Mouse (Mus musculus): ENCODE measurements around the gene Ednra. TPM values are rescaled to one million over a fixed set of nuclear protein-coding genes. Genes with fewer than 3 reads are reported as not detected.
A peak's percentile ranks its signal among the peaks of the same experiment; 100 is the strongest.

Gene Ednra
- polyA plus RNA-seq, 1 experiment from 2014 or later: 7.8 TPM

DNA sequence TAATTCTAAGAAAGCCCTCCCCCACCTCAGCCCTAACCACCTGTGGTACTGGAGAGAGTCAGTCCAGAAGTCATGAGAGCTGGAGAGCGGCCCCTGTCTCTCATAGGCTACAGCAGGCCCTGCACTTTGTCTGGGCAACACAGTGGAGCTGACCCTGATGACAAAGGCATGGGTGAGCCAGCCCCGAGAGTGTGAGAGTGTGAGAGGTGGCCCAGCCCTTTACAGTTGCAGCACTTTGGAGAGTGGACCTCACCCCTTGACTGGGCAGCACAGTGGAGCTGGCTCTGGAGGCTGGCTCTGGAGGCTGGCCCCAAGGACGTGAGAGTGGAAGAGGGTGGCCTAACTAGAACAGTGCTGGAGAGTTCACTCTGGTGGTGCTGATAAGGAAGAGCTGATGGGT, 20.2 kb upstream of the Ednra start:
- H3K4me1 ChIP-seq (replicated peaks): no peaks in the 10 kb centered on the region
- no peak overlapping the region for H3K9ac ChIP-seq
- H3K9me3 ChIP-seq: no peaks in the 10 kb centered on the region
- no peak for ATAC-seq (ENCODE audit: low FRiP score, low read depth)
- H3K27me3 ChIP-seq: no peaks in the 10 kb centered on the region
- 89% methylated on average over 3 of the region's 3 CpGs for WGBS
- no peak overlapping the region for H3K27ac ChIP-seq (replicated peaks)
- H3K4me2 ChIP-seq: no peak overlapping the region
- H3K4me3 ChIP-seq: no peak overlapping the region
- no peaks in the 10 kb centered on the region for H3K36me3 ChIP-seq

DNA sequence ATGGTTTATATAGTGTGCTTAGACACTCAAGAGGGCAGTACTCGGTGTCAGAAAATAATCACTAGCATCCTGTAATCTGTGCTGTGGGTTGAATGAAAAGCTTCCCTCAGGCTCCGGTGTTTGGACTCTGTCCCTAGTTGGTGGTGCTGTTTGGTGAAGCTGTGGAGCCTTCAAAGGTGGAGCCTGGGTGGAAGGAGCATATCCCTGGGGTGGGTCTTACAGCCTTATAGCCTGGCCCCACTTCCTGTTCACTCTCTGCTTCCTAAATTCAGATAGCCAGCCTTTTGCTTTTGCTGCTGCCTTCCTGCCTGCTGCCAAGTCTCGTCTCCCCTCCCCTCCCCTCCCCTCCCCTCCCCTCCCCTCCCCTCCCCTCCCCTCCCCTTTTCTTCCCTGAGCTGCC, 18.1 kb upstream of the Ednra start:
- H3K27ac ChIP-seq (replicated peaks): no peak overlapping the region
- H3K9me3 ChIP-seq: no peaks in the 10 kb centered on the region
- no peak overlapping the region for H3K4me3 ChIP-seq
- ATAC-seq (ENCODE audit: low FRiP score, low read depth): no peak
- no peaks in the 10 kb centered on the region for H3K27me3 ChIP-seq
- 85% methylated on average over 2 of the region's 3 CpGs for WGBS
- H3K4me2 ChIP-seq: no peak overlapping the region
- no peaks in the 10 kb centered on the region for H3K4me1 ChIP-seq (replicated peaks)
- H3K36me3 ChIP-seq: no peaks in the 10 kb centered on the region
- no peak overlapping the region for H3K9ac ChIP-seq

DNA sequence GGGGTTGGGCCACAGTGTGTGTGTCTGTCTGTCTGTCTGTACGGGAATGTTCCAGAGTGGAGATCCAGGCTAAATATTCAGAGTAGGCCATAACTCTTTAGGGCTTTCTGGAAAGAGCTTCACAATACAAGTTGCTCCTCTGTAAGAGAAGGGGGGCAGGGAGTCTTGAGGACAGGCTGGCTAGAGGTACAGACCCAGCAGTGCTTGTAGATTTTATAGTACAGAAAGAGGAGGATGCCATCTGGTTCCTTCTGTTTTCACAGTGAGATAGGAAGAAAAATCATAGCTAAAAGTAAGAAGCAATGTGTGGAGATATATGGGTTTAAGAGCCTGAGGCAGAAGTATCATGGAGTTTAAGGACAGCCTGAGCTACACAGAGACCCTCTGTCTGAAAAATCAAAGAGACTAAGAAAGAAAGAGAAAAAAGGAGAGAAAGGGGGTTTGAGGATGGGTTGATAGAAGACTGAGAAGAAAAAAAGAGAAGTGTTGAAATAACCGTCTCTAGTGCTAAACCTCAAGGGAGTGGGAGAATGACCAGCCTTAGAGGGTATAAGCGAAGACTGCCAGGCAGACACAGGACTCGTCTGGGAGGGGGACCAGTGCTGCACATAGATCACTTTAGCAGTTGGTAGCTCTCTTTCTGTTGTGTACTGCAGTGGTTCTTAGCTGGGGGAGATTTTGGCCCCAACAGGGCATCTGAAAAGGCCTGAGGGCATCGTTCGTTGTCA, 16.9 kb upstream of the Ednra start:
- H3K4me2 ChIP-seq: no peak overlapping the region
- no peaks in the 10 kb centered on the region for H3K9me3 ChIP-seq
- no peak for ATAC-seq (ENCODE audit: low FRiP score, low read depth)
- H3K4me1 ChIP-seq (replicated peaks): no peaks in the 10 kb centered on the region
- no peak overlapping the region for H3K27ac ChIP-seq (replicated peaks)
- no peaks in the 10 kb centered on the region for H3K27me3 ChIP-seq
- 93% methylated on average over 6 of the region's 6 CpGs for whole genome bisulfite sequencing
- H3K9ac ChIP-seq: no peak overlapping the region
- no peak overlapping the region for H3K4me3 ChIP-seq
- H3K36me3 ChIP-seq: no peaks in the 10 kb centered on the region

DNA sequence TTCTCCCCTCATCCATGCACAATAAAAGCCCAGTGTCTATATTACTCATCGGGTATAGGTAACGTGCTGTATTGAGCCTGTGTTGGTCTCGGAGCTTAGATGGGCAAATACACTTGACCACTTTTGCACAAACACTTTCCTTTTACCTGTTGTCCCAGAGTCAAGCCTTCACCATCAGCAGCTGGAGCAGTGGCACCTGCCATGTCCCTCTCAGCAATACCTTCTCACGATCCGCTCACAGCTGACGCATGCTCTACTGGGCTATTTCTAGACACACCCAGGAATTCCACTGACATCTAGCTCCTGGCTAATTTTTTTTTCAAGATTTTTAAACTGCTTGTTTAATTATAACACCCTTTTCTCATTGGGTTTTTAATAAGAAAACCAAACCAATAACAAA, 14.2 kb upstream of the Ednra start:
- no peaks in the 10 kb centered on the region for H3K9me3 ChIP-seq
- ATAC-seq (ENCODE audit: low FRiP score, low read depth): no peak
- H3K36me3 ChIP-seq: no peaks in the 10 kb centered on the region
- H3K27ac ChIP-seq (replicated peaks): no peak overlapping the region
- 92% methylated on average over 6 of the region's 6 CpGs for WGBS
- no peak overlapping the region for H3K4me3 ChIP-seq
- no peaks in the 10 kb centered on the region for H3K27me3 ChIP-seq
- no peak overlapping the region for H3K9ac ChIP-seq
- no peak overlapping the region for H3K4me2 ChIP-seq
- no peaks in the 10 kb centered on the region for H3K4me1 ChIP-seq (replicated peaks)

DNA sequence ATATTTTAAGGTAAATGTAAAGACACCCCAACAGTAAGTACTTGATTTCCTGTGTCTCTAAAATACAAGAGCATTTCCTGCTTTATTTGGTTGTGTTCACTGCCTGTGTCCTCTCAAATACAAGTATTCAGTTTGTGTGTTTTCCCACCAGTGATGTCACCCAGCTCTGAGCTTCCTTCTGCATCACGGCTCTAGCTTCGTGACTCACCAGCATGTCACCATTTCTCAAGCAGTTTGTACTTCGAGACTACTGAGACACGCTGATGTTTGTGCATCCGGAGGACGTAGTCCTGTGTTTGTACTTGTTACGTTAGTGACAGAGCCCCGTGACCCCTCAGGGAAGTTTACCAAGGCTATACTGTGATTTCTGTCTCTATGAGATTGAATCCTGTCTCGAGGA, 13.1 kb upstream of the Ednra start:
- Histone ChIP-seq H3K27me3 (no peaks in the 10 kb centered on the region), H3K27ac (replicated peaks) (no peak overlapping the region), H3K9me3 (0 out of 2 replicates have a peak, but pooled peaks cover 3% of the 10 kb centered on the region), H3K4me1 (replicated peaks) (no peaks in the 10 kb centered on the region), H3K9ac (no peak overlapping the region), H3K4me3 (no peak overlapping the region), H3K36me3 (no peaks in the 10 kb centered on the region), H3K4me2 (no peak overlapping the region)
- no peak for ATAC-seq (ENCODE audit: low FRiP score, low read depth)
- 87% methylated on average over 9 of the region's 9 CpGs for WGBS

DNA sequence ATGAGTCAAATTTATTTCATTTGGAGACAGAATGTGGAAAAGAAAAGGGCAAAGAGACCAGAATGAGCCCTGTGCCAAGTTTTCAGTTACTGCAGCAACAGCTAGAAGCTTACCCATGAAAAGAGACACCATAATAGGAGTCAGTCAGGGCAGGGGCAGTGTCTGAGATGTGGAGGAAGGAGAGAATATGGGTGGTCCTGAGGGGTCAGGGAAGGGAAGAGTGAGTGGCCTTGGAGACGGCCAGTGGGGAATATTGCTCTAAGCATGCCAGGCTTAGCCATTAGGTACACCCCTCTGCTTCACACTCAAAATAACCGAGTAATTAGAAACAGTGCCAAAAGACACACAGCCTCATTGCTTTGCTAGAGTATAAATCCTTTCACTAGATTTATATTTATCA, 9.5 kb upstream of the Ednra start:
- no peak; the same call in 1 of the 2 replicates for ATAC-seq (ENCODE audit: low FRiP score, low read depth)
- no peak overlapping the region for H3K4me3 ChIP-seq
- H3K9ac ChIP-seq: no peak overlapping the region
- 68% methylated on average over 2 of the region's 2 CpGs for WGBS
- no peak overlapping the region for H3K27ac ChIP-seq (replicated peaks)
- H3K36me3 ChIP-seq: no peaks in the 10 kb centered on the region
- no peak overlapping the region for H3K4me2 ChIP-seq
- no peaks in the 10 kb centered on the region for H3K27me3 ChIP-seq
- peaks cover 7% of the 10 kb centered on the region; the same call in 1 of the 2 replicates for H3K9me3 ChIP-seq
- no peaks in the 10 kb centered on the region for H3K4me1 ChIP-seq (replicated peaks)

DNA sequence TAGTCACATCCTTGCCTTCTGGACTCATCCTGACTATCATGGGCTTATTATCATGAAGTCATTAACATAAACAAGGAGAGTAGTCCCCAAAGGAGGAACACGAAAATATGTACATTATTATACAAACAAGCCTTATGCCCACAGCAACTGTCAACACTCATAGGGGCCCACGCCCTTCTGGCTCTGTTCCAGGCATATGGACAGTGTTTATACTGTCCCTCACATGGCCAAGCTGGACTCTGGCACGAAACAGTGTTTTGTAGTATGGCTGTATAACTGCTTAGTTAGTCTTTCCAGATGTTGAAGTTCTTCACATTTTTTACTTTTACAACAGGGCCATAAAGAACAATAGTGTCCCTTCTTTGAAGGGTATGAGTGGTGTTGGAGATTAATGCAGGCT, 8.7 kb upstream of the Ednra start:
- no peaks in the 10 kb centered on the region for H3K27me3 ChIP-seq
- no peak for ATAC-seq (ENCODE audit: low FRiP score, low read depth)
- WGBS: 78% methylated on average over 3 of the region's 3 CpGs
- H3K4me3 ChIP-seq: no peak overlapping the region
- no peaks in the 10 kb centered on the region for H3K36me3 ChIP-seq
- H3K4me1 ChIP-seq (replicated peaks): no peaks in the 10 kb centered on the region
- no peak overlapping the region for H3K9ac ChIP-seq
- H3K27ac ChIP-seq (replicated peaks): no peak overlapping the region
- peaks cover 7% of the 10 kb centered on the region; the same call in 1 of the 2 replicates for H3K9me3 ChIP-seq
- no peak overlapping the region for H3K4me2 ChIP-seq

DNA sequence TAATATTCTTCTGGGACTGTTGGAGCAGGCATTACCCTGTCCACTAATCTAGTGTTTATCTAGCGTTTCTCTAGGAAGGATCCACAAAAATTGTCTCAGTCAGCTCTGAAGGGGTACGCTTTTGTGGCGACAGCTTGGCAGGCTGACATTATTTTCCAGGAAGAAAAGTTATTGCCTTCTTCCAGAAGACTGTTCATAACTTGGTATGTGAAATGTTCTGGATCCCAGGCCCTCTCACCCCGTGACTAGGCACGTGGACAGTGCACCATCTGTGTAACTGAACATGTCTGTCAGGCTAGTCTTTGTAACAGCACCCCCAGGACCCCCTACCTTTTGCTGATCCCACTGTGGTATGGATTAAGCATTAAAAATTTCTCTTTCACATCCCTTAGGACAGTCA, 1.1 kb upstream of the Ednra start:
- Histone ChIP-seq H3K27ac (replicated peaks) (no peak overlapping the region), H3K4me3 (no peak overlapping the region), H3K4me2 (no peak overlapping the region), H3K9ac (no peak overlapping the region), H3K27me3 (no peaks in the 10 kb centered on the region), H3K9me3 (no peaks in the 10 kb centered on the region), H3K4me1 (replicated peaks) (peaks cover 11% of the 10 kb centered on the region), H3K36me3 (no peaks in the 10 kb centered on the region)
- WGBS: 82% methylated on average over 5 of the region's 5 CpGs
- no peak for ATAC-seq (ENCODE audit: low FRiP score, low read depth)

DNA sequence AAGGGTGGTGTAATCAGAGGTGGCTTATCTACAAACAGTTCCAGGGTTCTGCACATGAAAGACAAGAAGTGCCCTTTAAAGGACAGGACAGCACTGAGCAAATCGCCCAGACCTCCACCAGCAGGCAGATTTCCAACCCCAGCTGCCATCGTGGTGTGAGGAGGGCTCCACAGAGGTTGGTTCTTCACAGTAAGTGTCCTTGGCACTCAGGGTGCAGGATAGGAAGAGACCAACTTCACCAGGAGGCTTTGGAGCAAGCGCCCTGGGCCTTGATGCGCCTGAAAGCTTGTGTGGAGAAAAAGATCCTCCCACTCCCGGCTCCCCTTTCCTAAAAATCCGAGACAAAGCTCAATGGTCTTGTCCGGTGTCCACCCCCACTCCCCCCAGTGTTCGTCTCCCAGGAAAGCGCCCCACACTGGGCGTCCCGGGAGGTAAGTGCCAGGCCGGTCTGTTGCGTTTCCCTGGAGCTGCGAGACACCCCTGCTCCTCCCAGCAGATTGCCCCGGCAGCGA, 674 bp downstream of the Ednra start:
- H3K4me3 ChIP-seq: peak overlapping the region; percentile 50
- H3K9ac ChIP-seq: peak overlapping the region; percentile 44
- H3K27me3 ChIP-seq: no peaks in the 10 kb centered on the region
- H3K27ac ChIP-seq (replicated peaks): peak overlapping the region; percentile 67
- WGBS: 1% methylated on average over 16 of the region's 16 CpGs
- no peaks in the 10 kb centered on the region for H3K9me3 ChIP-seq
- H3K36me3 ChIP-seq: no peaks in the 10 kb centered on the region
- ATAC-seq (ENCODE audit: low FRiP score, low read depth): peak; percentile 64; the same call in 1 of the 2 replicates
- H3K4me1 ChIP-seq (replicated peaks): peaks cover 11% of the 10 kb centered on the region
- peak overlapping the region; percentile 96 for H3K4me2 ChIP-seq

DNA sequence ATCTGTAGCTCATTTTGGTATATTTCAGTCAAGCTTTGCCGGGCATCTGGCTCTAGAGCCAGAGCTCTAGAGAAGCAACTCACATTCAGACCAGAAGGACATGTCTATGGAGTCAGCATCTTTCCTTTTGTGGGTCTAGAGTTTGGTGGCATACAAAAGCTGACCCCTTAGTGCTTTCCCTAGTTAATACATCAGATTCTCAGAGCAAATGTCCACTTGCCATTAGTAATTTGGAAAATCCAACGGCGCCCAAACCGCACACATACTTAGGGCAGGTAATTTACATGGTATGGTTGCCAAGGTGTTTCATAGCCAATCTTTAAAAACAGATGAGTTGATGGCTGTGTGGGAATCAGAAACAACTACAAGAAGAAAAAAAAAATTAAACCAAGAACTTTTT, 1.2 kb downstream of the Ednra start:
- Histone ChIP-seq H3K27me3 (no peaks in the 10 kb centered on the region), H3K4me3 (peak overlapping the region; percentile 50; the same call in 1 of the 2 replicates), H3K4me2 (peak overlapping the region; percentile 96), H3K27ac (replicated peaks) (no peak overlapping the region; the same call in 1 of the 2 replicates), H3K9me3 (no peaks in the 10 kb centered on the region), H3K4me1 (replicated peaks) (peaks cover 11% of the 10 kb centered on the region), H3K9ac (no peak overlapping the region), H3K36me3 (no peaks in the 10 kb centered on the region)
- 90% methylated on average over 4 of the region's 4 CpGs for WGBS
- no peak for ATAC-seq (ENCODE audit: low FRiP score, low read depth)

DNA sequence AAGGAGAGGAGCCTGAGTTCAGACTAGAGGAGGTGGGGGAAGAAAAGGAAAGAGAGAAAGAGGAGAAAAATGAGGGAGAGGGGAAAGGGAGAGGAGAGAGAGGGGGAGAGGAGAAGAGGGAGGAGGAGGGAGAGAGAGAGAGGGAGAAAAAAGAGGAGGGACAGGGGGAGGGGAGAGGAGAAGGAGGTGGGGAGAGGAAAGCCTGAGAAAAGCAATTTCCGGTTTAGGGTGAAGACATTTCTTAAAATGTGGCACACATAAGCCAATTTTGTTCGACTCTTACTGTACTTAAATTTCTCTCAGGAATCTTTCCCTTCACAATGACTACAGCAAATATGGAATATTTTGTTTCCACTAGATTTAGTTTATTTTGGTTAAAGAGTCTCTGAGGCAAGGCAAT, 5.3 kb downstream of the Ednra start:
- 76% methylated on average over 2 of the region's 2 CpGs for WGBS
- no peaks in the 10 kb centered on the region for H3K36me3 ChIP-seq
- H3K27ac ChIP-seq (replicated peaks): no peak overlapping the region
- H3K27me3 ChIP-seq: no peaks in the 10 kb centered on the region
- no peak overlapping the region for H3K4me2 ChIP-seq
- H3K9me3 ChIP-seq: no peaks in the 10 kb centered on the region
- no peak for ATAC-seq (ENCODE audit: low FRiP score, low read depth)
- H3K4me3 ChIP-seq: no peak overlapping the region
- no peak overlapping the region for H3K9ac ChIP-seq
- peaks cover 6% of the 10 kb centered on the region for H3K4me1 ChIP-seq (replicated peaks)

DNA sequence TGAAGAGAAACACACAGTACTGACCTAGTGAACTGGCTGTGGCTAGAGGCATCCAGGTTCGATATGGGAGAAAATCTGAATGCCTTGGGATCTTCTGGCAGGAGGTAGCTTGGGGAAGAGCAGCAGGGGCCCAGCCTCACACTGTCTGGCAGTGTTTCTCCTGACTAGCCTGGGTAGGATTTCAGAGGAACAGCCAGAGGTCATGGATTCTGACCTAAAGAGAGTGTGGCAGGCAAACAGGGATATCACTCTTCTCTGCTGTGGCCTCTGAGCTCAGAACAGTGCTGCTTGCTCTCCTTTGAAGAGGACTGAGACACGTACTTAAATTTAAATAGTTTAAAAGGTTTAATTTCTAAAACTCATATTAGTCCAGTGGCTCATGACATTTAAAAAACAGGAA, 7.2 kb downstream of the Ednra start:
- ATAC-seq (ENCODE audit: low FRiP score, low read depth): no peak
- H3K36me3 ChIP-seq: no peaks in the 10 kb centered on the region

DNA sequence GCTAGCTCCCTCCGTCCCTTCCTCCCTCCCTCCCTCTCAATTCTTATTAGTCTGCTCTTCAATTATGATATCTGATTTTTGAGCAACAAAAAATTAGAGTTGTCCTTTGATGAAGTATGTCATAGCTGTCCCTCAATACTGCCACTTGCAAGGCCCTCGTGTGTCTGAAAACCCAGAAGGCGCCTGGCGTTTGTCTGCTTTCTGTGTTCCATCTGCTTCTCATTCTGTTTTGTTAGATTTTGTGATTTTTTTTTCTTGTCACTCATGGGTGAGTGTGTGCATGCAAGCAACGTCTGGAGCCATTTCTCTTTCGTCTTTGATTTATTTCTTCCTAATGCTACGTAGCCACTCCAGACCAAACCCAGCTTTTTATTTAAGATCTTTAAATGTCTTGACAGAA, 9.8 kb downstream of the Ednra start:
- H3K9me3 ChIP-seq: no peaks in the 10 kb centered on the region

More for the DNA sequence above, 7.2 kb downstream of the Ednra start:
- Histone ChIP-seq H3K4me1 (replicated peaks) (no peaks in the 10 kb centered on the region), H3K27ac (replicated peaks) (no peak overlapping the region), H3K9me3 (no peaks in the 10 kb centered on the region), H3K4me2 (no peak overlapping the region), H3K27me3 (no peaks in the 10 kb centered on the region), H3K9ac (no peak overlapping the region), H3K4me3 (no peak overlapping the region)
- 57% methylated on average over 2 of the region's 2 CpGs for WGBS

More for the DNA sequence above, 9.8 kb downstream of the Ednra start:
- WGBS: 73% methylated on average over 7 of the region's 7 CpGs
- Histone ChIP-seq H3K9ac (no peak overlapping the region), H3K4me1 (replicated peaks) (no peaks in the 10 kb centered on the region), H3K27ac (replicated peaks) (no peak overlapping the region), H3K4me3 (no peak overlapping the region), H3K27me3 (no peaks in the 10 kb centered on the region), H3K4me2 (no peak overlapping the region), H3K36me3 (no peaks in the 10 kb centered on the region)
- ATAC-seq (ENCODE audit: low FRiP score, low read depth): no peak
